Mouse (Mus musculus) neural tube, embryonic 12.5 days (tissue): ENCODE data around the gene Clspn. TPM values are rescaled to one million over a fixed set of nuclear protein-coding genes. Genes with fewer than 3 reads are reported as not detected.

ENCODE experiments used
- microRNA-seq: library from miRNA; unstranded; fragments of <30 nt; microRNA quantifications from one replicate; pipeline ENCODE4, GENCODE M21; 2017
- polyA plus RNA-seq: library from polyadenylated mRNA; unstranded; fragments of >200 nt; fragmentation: Nextera tagmentation; extraction: Ambion mirVana; gene quantifications from 2 replicates; pipeline ENCODE4 v1.2.1, GENCODE M21; 2016

The Clspn gene
- polyA plus RNA-seq, 1 experiment from 2014 or later: 22.2 TPM

Small RNAs within 50 kb of the gene (microRNA-seq; reads per million reads assigned to microRNA genes)
- gene Mir7119: not detected

Other genes with a start within 250 kb of the Clspn start
- 70.3 and 73.6 TPM in 2 replicates for gene Adprhl2, start 235.2 kb upstream of the Clspn start, polyA plus RNA-seq
- 3.3 and 4.0 TPM in 2 replicates for gene Tekt2, start 231.2 kb upstream of the Clspn start, polyA plus RNA-seq
- 17.2 and 18.6 TPM in 2 replicates for gene Ago3, start 127.4 kb upstream of the Clspn start, polyA plus RNA-seq
- 18.4 and 19.7 TPM in 2 replicates for gene Ago1, start 88.4 kb upstream of the Clspn start, polyA plus RNA-seq
- gene Ago4, start 23.5 kb upstream of the Clspn start, polyA plus RNA-seq: 7.1 and 8.4 TPM in 2 replicates
- 2.2 and 3.9 TPM in 2 replicates for gene 5730409E04Rik, start 52.9 kb downstream of the Clspn start, polyA plus RNA-seq
- 448 and 479 TPM in 2 replicates for gene Psmb2, start 120.7 kb downstream of the Clspn start, polyA plus RNA-seq
- gene Tfap2e, start 179.3 kb downstream of the Clspn start, polyA plus RNA-seq: 0.33 and 0.38 TPM in 2 replicates
- gene Ncdn, start 196.5 kb downstream of the Clspn start, polyA plus RNA-seq: 60.5 and 64.8 TPM in 2 replicates
- 37.0 and 39.6 TPM in 2 replicates for gene AU040320, start 196.6 kb downstream of the Clspn start, polyA plus RNA-seq